Mouse (Mus musculus): ENCODE measurements around the gene Gstz1.

- TF ChIP-seq CTCF (IDR thresholded peaks at IDR 0.05; ENCODE audit: low read depth, low read length) (no peak), TAL1 (conservative IDR thresholded peaks at IDR 0.05; ENCODE audit: low read depth, low read length) (no peak)
Observed at GRCm38 (mm10) chr12:87130224-87130623, 16.7 kb upstream of the Gstz1 start.

Data from G1E (cell line).